Mouse (Mus musculus) lung, adult 2 months (tissue): Measurements from ENCODE around the gene Maz.

ENCODE experiments used
- CTCF ChIP-seq: fragments of 200-500 bp; IDR thresholded peaks from 2 replicates; pipeline ENCODE4 v1.5.1; 2011; ENCODE audit warnings: mild to moderate bottlenecking, low read length, control low read depth; ENCODE audit not compliant: insufficient read depth
- POLR2A ChIP-seq: fragments of 200-500 bp; IDR thresholded peaks from 2 replicates; pipeline ENCODE4 v1.6.1; 2011; ENCODE audit warnings: low read depth, mild to moderate bottlenecking, control low read depth, low read length, borderline replicate concordance; ENCODE audit errors: extremely low read depth

DNA sequence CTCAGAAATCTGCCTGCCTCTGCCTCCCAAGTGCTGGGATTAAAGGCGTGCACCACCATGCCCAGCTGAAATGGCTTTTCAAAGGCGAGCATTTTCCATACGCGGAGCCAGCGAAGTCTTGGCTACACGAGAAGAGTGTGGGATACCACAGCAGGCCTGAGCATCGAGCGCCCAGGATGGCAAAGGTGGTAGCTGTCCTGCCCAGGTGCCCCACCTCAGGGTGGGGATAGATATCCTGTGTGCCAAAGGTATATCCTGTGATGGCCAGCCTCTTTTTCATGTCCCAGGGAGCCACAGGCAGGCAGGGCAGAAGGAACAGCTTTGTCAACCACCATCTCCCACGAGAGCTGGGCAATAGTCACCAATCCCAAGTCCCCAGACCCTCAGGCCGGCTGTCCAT, 14.0 kb downstream of the Maz start:
- TF ChIP-seq CTCF (no peak), POLR2A (no peak)
